Mouse (Mus musculus): ENCODE data around the gene St3gal5.

DNA sequence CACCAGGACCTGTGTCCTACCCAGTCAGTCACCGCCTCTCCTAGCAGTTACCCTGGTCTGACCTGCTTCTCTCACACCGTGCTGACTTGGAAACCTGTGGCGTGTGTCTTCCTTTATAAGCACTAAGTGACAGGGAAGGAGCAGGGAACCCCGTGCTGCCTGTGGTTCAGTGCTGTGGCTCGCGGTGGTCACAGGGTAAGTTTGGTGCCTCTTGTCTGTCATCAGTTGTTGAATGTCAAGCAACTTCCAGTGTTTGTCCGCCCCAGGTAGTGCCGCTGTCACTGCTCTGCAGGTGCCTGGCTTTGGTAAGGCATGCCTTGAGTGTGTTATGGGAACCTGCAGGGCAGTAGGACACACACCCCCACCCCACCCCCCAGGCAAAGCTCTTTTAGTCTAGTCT lies 3.5 kb downstream of the St3gal5 start:
- TF ChIP-seq CTCF (IDR thresholded peaks at IDR 0.05; ENCODE audit: control insufficient read depth, insufficient read depth, insufficient read length): no peak
- no peak for TF ChIP-seq MYOG (IDR thresholded peaks at IDR 0.05; ENCODE audit: control insufficient read depth, extremely low read depth, insufficient read length)
- TF ChIP-seq CEBPB (IDR thresholded peaks at IDR 0.05; ENCODE audit: low read depth): no peak
- no peak for TF ChIP-seq MAX (IDR thresholded peaks at IDR 0.05)
- no peak for TF ChIP-seq USF1 (IDR thresholded peaks at IDR 0.05; ENCODE audit: low read depth)
- no peak for TF ChIP-seq MYOD1 (IDR thresholded peaks at IDR 0.05; ENCODE audit: control insufficient read depth, insufficient read length, low read depth)
- TF ChIP-seq FOSL1 (IDR thresholded peaks at IDR 0.05; ENCODE audit: insufficient read depth, low read length, poor library complexity, severe bottlenecking): no peak
